Mouse (Mus musculus): ENCODE results near the gene Clec2l. TPM values are rescaled to one million over a fixed set of nuclear protein-coding genes. Genes with fewer than 3 reads are reported as not detected.

Gene Clec2l
- polyA plus RNA-seq, 1 experiment, result not detected

- Histone ChIP-seq H3K4me1 (ENCODE audit: control insufficient read depth, insufficient read depth, low read length) (no peaks in the 10 kb centered on the region), H3K36me3 (ENCODE audit: control insufficient read depth, insufficient read depth, low read length, poor library complexity, severe bottlenecking) (no peaks in the 10 kb centered on the region), H3K9me3 (replicated peaks; ENCODE audit: control insufficient read depth, insufficient read depth, low read length, poor library complexity, severe bottlenecking) (no peaks in the 10 kb centered on the region), H3K9ac (ENCODE audit: low read depth, poor library complexity, severe bottlenecking) (no peak overlapping the region), H3K27ac (ENCODE audit: insufficient read depth, low read length) (no peak overlapping the region), H3K27me3 (ENCODE audit: control insufficient read depth, insufficient read depth, low read length, poor library complexity, severe bottlenecking) (no peaks in the 10 kb centered on the region), H3K4me3 (ENCODE audit: low read depth, low read length) (no peak overlapping the region)
- TF ChIP-seq POLR2A (IDR thresholded peaks at IDR 0.05; ENCODE audit: insufficient read depth, low read length), result no peak
These were observed 35.4 kb upstream of the Clec2l start for GRCm38 (mm10) chr6:38627486-38627885.

GRCm38 (mm10) chr6:38629556-38629955, 33.3 kb upstream of the Clec2l start:
- Histone ChIP-seq H3K36me3 (ENCODE audit: control insufficient read depth, insufficient read depth, low read length, poor library complexity, severe bottlenecking) (no peaks in the 10 kb centered on the region), H3K9ac (ENCODE audit: low read depth, poor library complexity, severe bottlenecking) (no peak overlapping the region), H3K9me3 (replicated peaks; ENCODE audit: control insufficient read depth, insufficient read depth, low read length, poor library complexity, severe bottlenecking) (no peaks in the 10 kb centered on the region), H3K4me1 (ENCODE audit: control insufficient read depth, insufficient read depth, low read length) (no peaks in the 10 kb centered on the region), H3K27me3 (ENCODE audit: control insufficient read depth, insufficient read depth, low read length, poor library complexity, severe bottlenecking) (no peaks in the 10 kb centered on the region), H3K27ac (ENCODE audit: insufficient read depth, low read length) (no peak overlapping the region), H3K4me3 (ENCODE audit: low read depth, low read length) (no peak overlapping the region)
- TF ChIP-seq CTCF (IDR thresholded peaks at IDR 0.05; ENCODE audit: low read depth, low read length) (no peak), POLR2A (IDR thresholded peaks at IDR 0.05; ENCODE audit: insufficient read depth, low read length) (no peak), EP300 (IDR thresholded peaks at IDR 0.05; ENCODE audit: insufficient read depth, low read depth, low read length) (no peak)

- Histone ChIP-seq H3K9me3 (replicated peaks; ENCODE audit: control insufficient read depth, insufficient read depth, low read length, poor library complexity, severe bottlenecking) (no peaks in the 10 kb centered on the region), H3K4me1 (ENCODE audit: control insufficient read depth, insufficient read depth, low read length) (no peaks in the 10 kb centered on the region), H3K27ac (ENCODE audit: insufficient read depth, low read length) (no peak overlapping the region), H3K9ac (ENCODE audit: low read depth, poor library complexity, severe bottlenecking) (no peak overlapping the region), H3K36me3 (ENCODE audit: control insufficient read depth, insufficient read depth, low read length, poor library complexity, severe bottlenecking) (no peaks in the 10 kb centered on the region), H3K4me3 (ENCODE audit: low read depth, low read length) (no peak overlapping the region), H3K27me3 (ENCODE audit: control insufficient read depth, insufficient read depth, low read length, poor library complexity, severe bottlenecking) (peaks cover 10% of the 10 kb centered on the region)
- TF ChIP-seq CTCF (IDR thresholded peaks at IDR 0.05; ENCODE audit: low read depth, low read length) (no peak), POLR2A (IDR thresholded peaks at IDR 0.05; ENCODE audit: insufficient read depth, low read length) (no peak), EP300 (IDR thresholded peaks at IDR 0.05; ENCODE audit: insufficient read depth, low read depth, low read length) (no peak)
These were observed 30.0 kb upstream of the Clec2l start for GRCm38 (mm10) chr6:38632826-38633225.

- Histone ChIP-seq H3K27me3 (ENCODE audit: control insufficient read depth, insufficient read depth, low read length, poor library complexity, severe bottlenecking) (peaks cover 13% of the 10 kb centered on the region), H3K9ac (ENCODE audit: low read depth, poor library complexity, severe bottlenecking) (no peak overlapping the region), H3K27ac (ENCODE audit: insufficient read depth, low read length) (no peak overlapping the region), H3K9me3 (replicated peaks; ENCODE audit: control insufficient read depth, insufficient read depth, low read length, poor library complexity, severe bottlenecking) (no peaks in the 10 kb centered on the region), H3K4me1 (ENCODE audit: control insufficient read depth, insufficient read depth, low read length) (no peaks in the 10 kb centered on the region), H3K36me3 (ENCODE audit: control insufficient read depth, insufficient read depth, low read length, poor library complexity, severe bottlenecking) (no peaks in the 10 kb centered on the region), H3K4me3 (ENCODE audit: low read depth, low read length) (no peak overlapping the region)
- TF ChIP-seq POLR2A (IDR thresholded peaks at IDR 0.05; ENCODE audit: insufficient read depth, low read length) (no peak), CTCF (IDR thresholded peaks at IDR 0.05; ENCODE audit: low read depth, low read length) (no peak), EP300 (IDR thresholded peaks at IDR 0.05; ENCODE audit: insufficient read depth, low read depth, low read length) (no peak)
These were observed 28.4 kb upstream of the Clec2l start for GRCm38 (mm10) chr6:38634461-38634860.

- no peaks in the 10 kb centered on the region for H3K9me3 ChIP-seq (replicated peaks; ENCODE audit: control insufficient read depth, insufficient read depth, low read length, poor library complexity, severe bottlenecking)
- H3K27ac ChIP-seq (ENCODE audit: insufficient read depth, low read length), result no peak overlapping the region
- peaks cover 13% of the 10 kb centered on the region for H3K27me3 ChIP-seq (ENCODE audit: control insufficient read depth, insufficient read depth, low read length, poor library complexity, severe bottlenecking)
- TF ChIP-seq POLR2A (IDR thresholded peaks at IDR 0.05; ENCODE audit: insufficient read depth, low read length), result no peak
- TF ChIP-seq EP300 (IDR thresholded peaks at IDR 0.05; ENCODE audit: insufficient read depth, low read depth, low read length), result no peak
- no peak for TF ChIP-seq CTCF (IDR thresholded peaks at IDR 0.05; ENCODE audit: low read depth, low read length)
- H3K9ac ChIP-seq (ENCODE audit: low read depth, poor library complexity, severe bottlenecking), result peak overlapping the region; percentile 67
- H3K36me3 ChIP-seq (ENCODE audit: control insufficient read depth, insufficient read depth, low read length, poor library complexity, severe bottlenecking), result no peaks in the 10 kb centered on the region
- no peaks in the 10 kb centered on the region for H3K4me1 ChIP-seq (ENCODE audit: control insufficient read depth, insufficient read depth, low read length)
- peak overlapping the region; percentile 72 for H3K4me3 ChIP-seq (ENCODE audit: low read depth, low read length)
These were observed 26.7 kb upstream of the Clec2l start for GRCm38 (mm10) chr6:38635941-38636851.

GRCm38 (mm10) chr6:38636852-38637618, 25.8 kb upstream of the Clec2l start, which contains the start of gene Klrg2:
Klrg2 (minus strand) TSS chr6:38637242.
- peak within 1 kb of the TSS; percentile 67 for H3K9ac ChIP-seq (ENCODE audit: low read depth, poor library complexity, severe bottlenecking)
- H3K4me3 ChIP-seq (ENCODE audit: low read depth, low read length), result peak within 1 kb of the TSS; percentile 72
- TF ChIP-seq EP300 (IDR thresholded peaks at IDR 0.05; ENCODE audit: insufficient read depth, low read depth, low read length) (no peak), POLR2A (IDR thresholded peaks at IDR 0.05; ENCODE audit: insufficient read depth, low read length) (no peak), CTCF (IDR thresholded peaks at IDR 0.05; ENCODE audit: low read depth, low read length) (no peak)
- H3K27ac ChIP-seq (ENCODE audit: insufficient read depth, low read length), result no peak within 1 kb of the TSS
- H3K36me3 ChIP-seq (ENCODE audit: control insufficient read depth, insufficient read depth, low read length, poor library complexity, severe bottlenecking), result no peaks in the 10 kb centered on the region
- peaks cover 13% of the 10 kb centered on the region for H3K27me3 ChIP-seq (ENCODE audit: control insufficient read depth, insufficient read depth, low read length, poor library complexity, severe bottlenecking)
- H3K9me3 ChIP-seq (replicated peaks; ENCODE audit: control insufficient read depth, insufficient read depth, low read length, poor library complexity, severe bottlenecking), result no peaks in the 10 kb centered on the region
- no peaks in the 10 kb centered on the region for H3K4me1 ChIP-seq (ENCODE audit: control insufficient read depth, insufficient read depth, low read length)

All from ES-Bruce4 (cell line).